Mouse (Mus musculus): ENCODE results near the gene Tapbp. TPM values are rescaled to one million over a fixed set of nuclear protein-coding genes. Genes with fewer than 3 reads are reported as not detected.
"Not testable (repeated sequence)": the region's sequence is repeated elsewhere in the genome, so short reads cannot be mapped to it uniquely, and the experiment has no call there.

Gene Tapbp
- polyA plus RNA-seq (2014; fragmentation: Nextera tagmentation; extraction: Ambion mirVana): 35.7 and 36.2 TPM in 2 replicates

GRCm38 (mm10) chr17:33915671-33916250 lies at the start of gene Tapbp, which contains the start of gene Zbtb22:
TSS of gene Tapbp (plus strand) at chr17:33915899.
TSS of gene Zbtb22 (plus strand) at chr17:33915904.
- Histone ChIP-seq H3K9ac (replicated peaks; ENCODE audit: low read depth, low read length) (peak within 1 kb of the TSS; percentile 57), H3K36me3 (ENCODE audit: control insufficient read depth, insufficient read depth, low read length) (peaks cover 26% of the 10 kb centered on the region), H3K4me1 (ENCODE audit: control insufficient read depth, insufficient read depth, low read length) (peaks cover 22% of the 10 kb centered on the region), H3K4me2 (ENCODE audit: low read depth, low read length) (peak within 1 kb of the TSS; percentile 41), H3K9me3 (ENCODE audit: control insufficient read depth, low read length) (no peaks in the 10 kb centered on the region), H3K27ac (ENCODE audit: low read depth, low read length) (peak within 1 kb of the TSS; percentile 77), H3K27me3 (ENCODE audit: control insufficient read depth, insufficient read depth, low read length) (no peaks in the 10 kb centered on the region), H3K4me3 (ENCODE audit: low read depth, low read length) (peak within 1 kb of the TSS; percentile 45)
- under 1% methylated on average over 28 of the region's 34 CpGs for WGBS
- ATAC-seq (ENCODE audit: low read depth): peak; percentile 93

- not testable (repeated sequence) for H3K36me3 ChIP-seq (ENCODE audit: control insufficient read depth, insufficient read depth, low read length); H3K4me3 ChIP-seq (ENCODE audit: low read depth, low read length); H3K27me3 ChIP-seq (ENCODE audit: control insufficient read depth, insufficient read depth, low read length); H3K4me1 ChIP-seq (ENCODE audit: control insufficient read depth, insufficient read depth, low read length); H3K9ac ChIP-seq (replicated peaks; ENCODE audit: low read depth, low read length); H3K9me3 ChIP-seq (ENCODE audit: control insufficient read depth, low read length); H3K27ac ChIP-seq (ENCODE audit: low read depth, low read length); ATAC-seq (ENCODE audit: low read depth); H3K4me2 ChIP-seq (ENCODE audit: low read depth, low read length)
- 58% methylated on average over 3 of the region's 12 CpGs for WGBS
These were observed 42.2 kb upstream of the Tapbp start, which contains the start of gene Gm7029 for GRCm38 (mm10) chr17:33873537-33873936. TSS of gene Gm7029 (plus strand) at chr17:33873837.

- WGBS: 90% methylated on average over 11 of the region's 11 CpGs
- H3K27me3 ChIP-seq (ENCODE audit: control insufficient read depth, insufficient read depth, low read length): no peaks in the 10 kb centered on the region
- no peak overlapping the region for H3K4me3 ChIP-seq (ENCODE audit: low read depth, low read length)
- no peak overlapping the region for H3K9ac ChIP-seq (replicated peaks; ENCODE audit: low read depth, low read length)
- no peaks in the 10 kb centered on the region for H3K36me3 ChIP-seq (ENCODE audit: control insufficient read depth, insufficient read depth, low read length)
- H3K9me3 ChIP-seq (ENCODE audit: control insufficient read depth, low read length): no peaks in the 10 kb centered on the region
- H3K4me1 ChIP-seq (ENCODE audit: control insufficient read depth, insufficient read depth, low read length): no peaks in the 10 kb centered on the region
- no peak for ATAC-seq (ENCODE audit: low read depth)
- no peak overlapping the region for H3K4me2 ChIP-seq (ENCODE audit: low read depth, low read length)
- H3K27ac ChIP-seq (ENCODE audit: low read depth, low read length): no peak overlapping the region
These were observed 41.3 kb upstream of the Tapbp start for GRCm38 (mm10) chr17:33874411-33874810.

GRCm38 (mm10) chr17:33875797-33876196 lies 39.9 kb upstream of the Tapbp start:
- not testable (repeated sequence) for H3K4me3 ChIP-seq (ENCODE audit: low read depth, low read length); H3K36me3 ChIP-seq (ENCODE audit: control insufficient read depth, insufficient read depth, low read length); H3K9me3 ChIP-seq (ENCODE audit: control insufficient read depth, low read length); H3K9ac ChIP-seq (replicated peaks; ENCODE audit: low read depth, low read length); H3K27me3 ChIP-seq (ENCODE audit: control insufficient read depth, insufficient read depth, low read length); H3K27ac ChIP-seq (ENCODE audit: low read depth, low read length); H3K4me1 ChIP-seq (ENCODE audit: control insufficient read depth, insufficient read depth, low read length); H3K4me2 ChIP-seq (ENCODE audit: low read depth, low read length); ATAC-seq (ENCODE audit: low read depth)
- 87% methylated on average over 5 of the region's 5 CpGs for WGBS

GRCm38 (mm10) chr17:33884320-33884719 lies 31.4 kb upstream of the Tapbp start:
- ATAC-seq (ENCODE audit: low read depth); H3K4me2 ChIP-seq (ENCODE audit: low read depth, low read length); H3K9me3 ChIP-seq (ENCODE audit: control insufficient read depth, low read length); H3K4me3 ChIP-seq (ENCODE audit: low read depth, low read length); H3K27ac ChIP-seq (ENCODE audit: low read depth, low read length); H3K36me3 ChIP-seq (ENCODE audit: control insufficient read depth, insufficient read depth, low read length); H3K4me1 ChIP-seq (ENCODE audit: control insufficient read depth, insufficient read depth, low read length); H3K9ac ChIP-seq (replicated peaks; ENCODE audit: low read depth, low read length); H3K27me3 ChIP-seq (ENCODE audit: control insufficient read depth, insufficient read depth, low read length): not testable (repeated sequence)
- WGBS: 98% methylated on average over 10 of the region's 11 CpGs

GRCm38 (mm10) chr17:33887802-33888201 lies 27.9 kb upstream of the Tapbp start:
- H3K4me2 ChIP-seq (ENCODE audit: low read depth, low read length); H3K27me3 ChIP-seq (ENCODE audit: control insufficient read depth, insufficient read depth, low read length); H3K36me3 ChIP-seq (ENCODE audit: control insufficient read depth, insufficient read depth, low read length); H3K9ac ChIP-seq (replicated peaks; ENCODE audit: low read depth, low read length); ATAC-seq (ENCODE audit: low read depth); H3K4me3 ChIP-seq (ENCODE audit: low read depth, low read length); H3K9me3 ChIP-seq (ENCODE audit: control insufficient read depth, low read length); H3K4me1 ChIP-seq (ENCODE audit: control insufficient read depth, insufficient read depth, low read length); H3K27ac ChIP-seq (ENCODE audit: low read depth, low read length): not testable (repeated sequence)
- WGBS: 76% methylated on average over 2 of the region's 2 CpGs

GRCm38 (mm10) chr17:33888230-33888629 lies 27.5 kb upstream of the Tapbp start:
- H3K4me2 ChIP-seq (ENCODE audit: low read depth, low read length); ATAC-seq (ENCODE audit: low read depth); H3K36me3 ChIP-seq (ENCODE audit: control insufficient read depth, insufficient read depth, low read length); H3K4me3 ChIP-seq (ENCODE audit: low read depth, low read length); H3K27me3 ChIP-seq (ENCODE audit: control insufficient read depth, insufficient read depth, low read length); H3K9ac ChIP-seq (replicated peaks; ENCODE audit: low read depth, low read length); H3K27ac ChIP-seq (ENCODE audit: low read depth, low read length); H3K4me1 ChIP-seq (ENCODE audit: control insufficient read depth, insufficient read depth, low read length); H3K9me3 ChIP-seq (ENCODE audit: control insufficient read depth, low read length): not testable (repeated sequence)

- WGBS: 0% methylated on average over 38 of the region's 44 CpGs
- not testable (repeated sequence) for H3K27ac ChIP-seq (ENCODE audit: low read depth, low read length); H3K36me3 ChIP-seq (ENCODE audit: control insufficient read depth, insufficient read depth, low read length); H3K9me3 ChIP-seq (ENCODE audit: control insufficient read depth, low read length); H3K4me1 ChIP-seq (ENCODE audit: control insufficient read depth, insufficient read depth, low read length); ATAC-seq (ENCODE audit: low read depth); H3K27me3 ChIP-seq (ENCODE audit: control insufficient read depth, insufficient read depth, low read length)
- peak overlapping the region; percentile 44 for H3K4me3 ChIP-seq (ENCODE audit: low read depth, low read length)
- peak overlapping the region; percentile 28; the same call in 1 of the 2 replicates for H3K9ac ChIP-seq (replicated peaks; ENCODE audit: low read depth, low read length)
- H3K4me2 ChIP-seq (ENCODE audit: low read depth, low read length): peak overlapping the region; percentile 52
These were observed 25.7 kb upstream of the Tapbp start for GRCm38 (mm10) chr17:33889941-33890532.

GRCm38 (mm10) chr17:33890533-33891059 lies 25.1 kb upstream of the Tapbp start, which contains the start of gene Kifc1:
TSS of gene Kifc1 (minus strand) at chr17:33890661.
- Histone ChIP-seq H3K4me3 (ENCODE audit: low read depth, low read length) (peak within 1 kb of the TSS; percentile 44), H3K27me3 (ENCODE audit: control insufficient read depth, insufficient read depth, low read length) (no peaks in the 10 kb centered on the region), H3K9ac (replicated peaks; ENCODE audit: low read depth, low read length) (peak within 1 kb of the TSS; percentile 28; the same call in 1 of the 2 replicates), H3K9me3 (ENCODE audit: control insufficient read depth, low read length) (no peaks in the 10 kb centered on the region), H3K4me1 (ENCODE audit: control insufficient read depth, insufficient read depth, low read length) (no peaks in the 10 kb centered on the region), H3K27ac (ENCODE audit: low read depth, low read length) (no peak within 1 kb of the TSS), H3K36me3 (ENCODE audit: control insufficient read depth, insufficient read depth, low read length) (no peaks in the 10 kb centered on the region), H3K4me2 (ENCODE audit: low read depth, low read length) (peak within 1 kb of the TSS; percentile 52)
- under 1% methylated on average over 48 of the region's 49 CpGs for WGBS
- ATAC-seq (ENCODE audit: low read depth): peak; percentile 99

Measured in neural tube, embryonic 14.5 days (tissue).